Mouse (Mus musculus): Measurements from ENCODE around the gene Rasgrf1.

Rasgrf1 gene

GRCm38 (mm10) chr9:89909131-89910010 lies at the start of gene Rasgrf1:
Gene Rasgrf1 (plus strand): TSS chr9:89909908.
- no peak for DNase-seq (ENCODE audit: low read depth)

DNA sequence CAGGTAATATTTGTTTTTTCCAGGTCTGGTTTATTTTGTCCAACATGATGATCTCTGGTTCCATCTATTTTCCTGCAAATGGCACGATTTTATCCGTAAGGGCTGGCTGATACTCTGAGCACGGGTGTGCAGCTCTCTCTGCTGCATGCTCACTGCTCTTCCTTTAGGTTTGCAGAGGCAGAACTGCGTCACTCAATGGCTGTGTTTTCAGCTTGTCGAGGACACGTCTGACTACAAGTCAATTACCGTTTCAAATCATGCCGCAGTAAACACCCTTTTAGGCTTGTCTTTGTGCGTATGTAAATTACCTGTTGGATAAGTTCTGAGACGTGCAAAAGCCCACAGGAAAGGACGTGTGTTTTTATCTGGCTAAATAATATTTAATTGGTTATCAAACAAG lies 49.6 kb upstream of the Rasgrf1 start:
- no peak for DNase-seq (ENCODE audit: low read depth)

GRCm38 (mm10) chr9:89860584-89860983 lies 49.1 kb upstream of the Rasgrf1 start:
- no peak for DNase-seq (ENCODE audit: low read depth)

GRCm38 (mm10) chr9:89867141-89867540 lies 42.6 kb upstream of the Rasgrf1 start:
- DNase-seq (ENCODE audit: low read depth), result no peak

DNA sequence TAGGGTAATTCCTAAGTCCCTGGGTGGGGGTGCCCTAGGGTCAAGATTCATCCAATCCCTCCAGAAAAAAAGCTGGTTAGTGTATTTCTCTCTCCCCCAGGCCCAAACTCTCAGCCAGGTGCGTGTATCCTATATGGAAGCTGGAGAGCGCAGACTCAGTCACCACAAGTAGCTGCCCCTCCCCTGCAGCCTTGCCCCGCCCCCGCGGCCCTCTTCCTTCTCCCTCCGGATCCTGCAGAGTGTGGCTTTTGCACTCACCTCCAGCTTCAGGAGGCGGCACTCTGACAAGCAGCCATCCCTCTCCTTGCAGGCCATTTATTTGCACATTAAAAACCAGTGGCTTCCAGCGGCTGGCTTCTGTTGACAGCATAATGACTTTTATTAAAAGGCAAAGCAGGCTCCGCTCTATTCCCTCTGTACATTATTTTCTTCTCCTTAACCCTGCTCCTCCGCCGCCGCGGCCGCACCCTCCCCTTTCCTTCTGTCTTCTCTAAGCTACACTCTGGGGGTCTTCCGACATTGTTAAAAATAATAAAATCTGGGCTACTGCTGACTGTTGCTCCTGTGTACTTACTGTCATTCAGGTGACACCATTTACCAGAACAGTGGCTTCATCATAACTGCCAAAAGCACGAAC lies 41.5 kb upstream of the Rasgrf1 start:
- no peak for DNase-seq (ENCODE audit: low read depth)

GRCm38 (mm10) chr9:89869594-89869993 lies 40.1 kb upstream of the Rasgrf1 start:
- peak; percentile 85 for DNase-seq (ENCODE audit: low read depth)

DNA sequence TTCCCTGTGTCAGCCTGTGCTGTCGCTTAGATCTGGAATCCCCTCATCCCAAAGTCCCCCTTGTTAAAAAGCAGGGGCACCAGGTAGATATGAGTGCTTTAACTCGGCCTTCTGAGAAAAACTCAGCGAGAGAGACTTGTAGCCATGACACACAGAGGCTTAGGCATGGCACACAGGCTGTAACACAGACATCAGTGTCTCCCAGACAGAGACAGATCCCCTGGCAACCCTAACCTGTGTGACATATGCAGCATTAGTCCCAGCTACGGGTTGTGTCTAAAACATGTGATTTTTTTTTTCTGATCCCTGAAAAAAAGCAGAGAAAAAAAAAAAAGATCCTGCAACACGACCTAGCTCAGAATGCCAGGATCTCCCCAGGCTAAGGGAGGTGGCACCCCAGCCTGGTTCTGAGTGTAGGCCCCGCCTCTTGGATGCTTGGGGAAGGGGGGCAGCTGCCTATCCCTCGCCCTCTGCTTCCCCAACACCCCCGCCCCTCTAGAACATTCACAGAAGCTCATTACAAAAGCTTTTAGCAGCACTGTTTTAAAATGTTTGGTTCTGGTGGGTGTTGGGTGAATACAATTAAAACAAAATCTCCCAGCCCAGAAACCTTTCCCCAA lies 39.1 kb upstream of the Rasgrf1 start:
- DNase-seq (ENCODE audit: low read depth), result no peak

- peak; percentile 95 for DNase-seq (ENCODE audit: low read depth)
Observed at GRCm38 (mm10) chr9:89872137-89872536, 37.6 kb upstream of the Rasgrf1 start.

GRCm38 (mm10) chr9:89874434-89874833 lies 35.3 kb upstream of the Rasgrf1 start:
- peak; percentile 97 for DNase-seq (ENCODE audit: low read depth)

GRCm38 (mm10) chr9:89875551-89875950 lies 34.2 kb upstream of the Rasgrf1 start:
- DNase-seq (ENCODE audit: low read depth), result no peak

DNA sequence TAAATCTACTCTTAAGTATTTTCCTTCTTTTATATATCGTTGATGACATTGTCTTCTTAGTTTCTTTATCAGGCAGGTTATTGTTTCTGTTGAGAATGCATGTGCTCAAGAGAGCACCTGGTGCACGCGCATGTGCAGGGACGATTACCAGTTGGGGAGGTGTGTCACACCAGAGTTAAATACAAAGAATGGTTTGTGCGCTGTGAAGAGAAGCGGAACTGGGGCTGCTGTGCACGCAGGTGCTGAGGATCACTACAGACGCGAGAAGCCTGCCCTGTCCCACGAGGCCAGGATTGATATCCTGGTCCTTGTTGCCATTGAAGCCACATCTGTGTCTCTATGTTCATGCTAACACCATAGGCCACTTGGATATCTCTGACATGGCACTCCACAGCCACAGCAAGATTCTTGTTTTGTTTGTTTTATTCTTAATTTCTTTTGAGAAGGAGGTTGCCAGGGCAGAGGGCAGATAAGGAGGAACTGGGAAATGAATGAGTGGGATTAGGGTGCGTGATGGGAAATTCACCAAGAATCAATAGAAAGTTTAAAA lies 31.2 kb upstream of the Rasgrf1 start:
- DNase-seq (ENCODE audit: low read depth), result no peak

DNA sequence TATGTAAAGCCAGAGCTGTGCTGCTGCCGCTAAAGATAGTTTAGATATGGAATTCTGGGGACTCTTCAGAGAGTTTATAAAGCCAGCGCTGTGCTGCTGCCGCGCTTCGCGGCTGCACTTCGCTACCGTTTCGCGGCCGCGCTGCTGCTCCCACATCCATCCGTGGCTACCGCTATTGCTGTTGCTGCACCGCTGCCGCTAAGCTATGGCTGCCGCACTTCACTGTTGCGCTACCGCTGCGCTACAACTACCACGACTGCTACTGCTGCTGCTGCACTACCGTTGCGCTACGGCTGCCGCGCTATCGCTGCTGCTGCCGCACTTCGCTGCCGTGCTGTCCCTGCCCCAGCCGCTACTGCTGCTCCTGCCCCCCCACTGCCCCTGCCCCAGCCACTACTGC lies 30.1 kb upstream of the Rasgrf1 start:
- DNase-seq (ENCODE audit: low read depth), result no peak

DNA sequence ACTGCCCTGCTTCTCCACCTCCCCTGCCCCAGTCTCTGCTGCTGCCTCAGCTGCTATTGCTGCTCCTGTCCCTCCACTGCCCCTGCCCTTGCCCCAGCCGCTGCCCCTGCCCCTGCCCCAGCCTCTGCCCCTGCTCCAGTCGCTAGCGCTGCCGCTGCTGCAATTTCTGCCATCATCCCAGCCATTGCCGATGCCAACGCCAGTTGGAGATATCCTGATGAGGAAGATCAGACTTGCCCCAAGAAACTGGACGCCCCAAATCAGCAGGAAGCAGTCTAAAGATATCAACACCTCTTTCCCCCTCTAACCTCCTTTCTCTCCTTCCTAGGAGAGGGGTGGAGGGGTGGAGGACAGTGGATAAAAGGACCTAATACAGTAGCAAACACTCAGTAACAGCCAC lies 28.2 kb upstream of the Rasgrf1 start:
- DNase-seq (ENCODE audit: low read depth), result no peak

GRCm38 (mm10) chr9:89882583-89882982 lies 27.1 kb upstream of the Rasgrf1 start:
- DNase-seq (ENCODE audit: low read depth), result no peak

DNA sequence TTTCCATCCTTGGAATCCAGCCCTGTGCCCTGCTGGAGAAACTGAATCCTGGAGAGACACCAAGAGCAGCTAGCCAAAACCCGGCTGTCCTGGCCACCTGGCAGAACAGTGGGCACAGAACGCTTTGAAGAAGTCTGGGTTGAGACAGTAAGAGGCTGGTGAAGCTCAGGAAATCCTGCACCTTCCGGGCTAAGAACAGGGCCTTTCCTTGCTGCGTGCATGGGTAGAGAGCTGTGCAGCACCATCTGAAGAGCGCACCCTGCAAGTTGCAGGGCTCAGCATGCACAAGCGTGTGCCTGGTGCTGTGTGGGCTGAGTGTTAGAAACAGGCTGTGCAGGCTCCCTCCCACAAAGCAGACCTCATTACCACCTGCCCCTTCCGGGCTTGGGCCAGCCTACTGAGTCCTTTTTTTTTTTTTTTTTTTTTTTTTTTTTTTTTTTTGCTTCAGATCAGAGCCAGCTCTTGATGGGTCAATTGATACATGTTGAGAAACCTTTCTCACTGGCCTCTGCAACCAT lies 23.9 kb upstream of the Rasgrf1 start:
- peak; percentile 55 for DNase-seq (ENCODE audit: low read depth)

DNA sequence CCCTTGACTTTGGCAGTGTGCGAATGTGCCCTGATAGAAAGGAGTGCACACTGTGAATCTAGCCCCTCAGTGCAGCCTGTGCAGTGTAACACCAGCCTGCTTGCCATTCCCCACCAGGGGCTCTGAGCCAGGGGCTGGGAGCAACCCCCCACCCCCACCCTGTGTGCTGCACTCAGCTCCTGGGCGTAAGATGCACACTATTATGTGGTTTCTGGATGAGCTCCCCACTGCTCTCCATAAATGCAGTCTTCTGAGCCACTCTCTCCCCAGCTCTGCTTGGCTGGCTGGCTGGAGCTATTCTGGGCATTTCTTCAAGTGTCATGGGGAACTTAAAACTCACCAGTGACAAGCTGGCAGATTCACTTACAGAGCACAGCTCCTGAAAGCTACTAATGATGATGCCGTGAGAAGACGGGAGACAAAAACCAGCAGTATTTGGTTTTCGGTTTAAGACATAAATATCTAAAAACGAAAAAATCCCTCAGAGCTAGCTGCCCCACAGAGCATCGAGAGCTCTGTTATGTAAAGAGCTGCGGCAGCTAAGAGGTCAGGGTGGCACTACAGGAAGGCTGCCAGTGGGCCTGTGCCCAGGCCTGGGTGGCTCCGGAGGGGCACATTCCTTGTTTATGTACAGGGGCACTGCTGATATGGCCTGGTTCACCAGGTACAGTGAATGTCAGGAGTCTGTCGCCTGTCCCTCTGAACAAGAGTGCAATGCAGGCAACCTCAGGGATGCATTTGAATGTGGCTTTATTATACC lies 18.0 kb upstream of the Rasgrf1 start:
- DNase-seq (ENCODE audit: low read depth), result no peak

DNA sequence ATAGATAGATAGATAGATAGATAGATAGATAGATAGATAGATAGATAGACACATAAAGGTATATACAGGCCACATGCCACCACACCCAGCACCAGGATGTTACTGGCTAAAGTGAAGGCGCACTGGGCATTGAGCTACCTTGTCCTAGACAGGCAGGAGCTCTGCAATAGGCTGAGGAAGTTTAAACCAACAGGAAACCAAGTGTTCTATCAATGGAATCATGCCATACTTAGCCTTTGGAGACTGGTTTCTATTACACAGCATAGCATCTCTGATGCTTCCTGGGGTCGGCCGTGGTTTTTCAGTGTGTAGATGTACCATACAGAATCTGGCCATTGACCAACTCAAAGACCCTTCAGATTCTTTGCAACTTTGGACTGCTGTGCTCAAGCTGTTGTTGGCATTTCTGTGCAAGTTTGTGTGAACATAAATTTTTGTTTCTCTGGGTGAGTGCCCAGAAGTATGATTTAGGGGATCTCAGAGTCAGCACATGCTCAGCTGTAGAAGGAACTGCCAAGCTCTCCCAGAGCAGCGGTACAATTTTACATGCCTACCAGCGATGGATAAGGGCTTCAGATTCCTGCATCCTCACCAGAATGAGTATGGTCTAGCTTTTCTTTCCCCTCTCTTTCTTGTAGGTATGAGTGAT lies 17.0 kb upstream of the Rasgrf1 start:
- DNase-seq (ENCODE audit: low read depth), result peak; percentile 4

DNA sequence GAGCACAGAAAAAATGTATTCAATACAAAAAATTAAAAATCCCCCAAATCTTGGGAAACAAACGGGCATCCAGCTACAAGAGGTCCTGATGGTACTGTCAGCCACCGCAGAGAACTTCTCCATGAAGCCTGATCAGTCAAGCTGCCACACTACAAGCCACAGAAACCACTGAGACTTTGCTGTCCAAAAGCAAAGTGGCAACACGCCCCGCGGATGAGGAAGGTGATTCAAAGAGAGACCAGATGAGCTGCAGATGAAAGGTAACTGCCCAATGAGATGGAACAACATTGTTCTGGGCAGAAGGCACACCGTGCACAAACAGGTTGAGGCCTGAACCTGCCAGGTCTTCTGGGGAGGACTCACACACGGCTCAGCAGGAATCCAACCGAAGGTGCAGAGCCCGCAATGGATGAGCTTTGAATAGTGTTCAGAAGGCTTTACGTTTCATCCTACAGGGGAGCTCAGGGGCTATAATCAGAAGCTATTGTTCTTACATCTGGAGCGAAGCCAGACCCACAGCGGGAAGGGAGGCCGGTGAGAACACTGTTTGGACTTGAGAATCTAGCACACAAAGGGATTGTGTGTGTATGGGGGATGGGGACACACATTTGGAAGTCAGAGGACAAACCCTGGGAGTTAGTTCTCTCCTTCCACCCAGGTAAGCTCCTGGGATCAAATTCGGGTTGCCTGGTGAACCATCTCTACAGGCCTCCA lies 9.4 kb upstream of the Rasgrf1 start:
- DNase-seq (ENCODE audit: low read depth), result no peak

- no peak for DNase-seq (ENCODE audit: low read depth)
Observed at GRCm38 (mm10) chr9:89901184-89901583, 8.5 kb upstream of the Rasgrf1 start.

- no peak for DNase-seq (ENCODE audit: low read depth)
Observed at GRCm38 (mm10) chr9:89902813-89903212, 6.9 kb upstream of the Rasgrf1 start.

- DNase-seq (ENCODE audit: low read depth), result no peak
Observed at GRCm38 (mm10) chr9:89906645-89907044, 3.1 kb upstream of the Rasgrf1 start.
